Mouse (Mus musculus) heart, embryonic 11.5 days (tissue): ENCODE measurements around the gene Ccl6. TPM values are rescaled to one million over a fixed set of nuclear protein-coding genes. Genes with fewer than 3 reads are reported as not detected.

Source experiments
- ATAC-seq: fragments of 200-750 bp; cut with Nextera tagmentation; replicated peaks from 2 replicates; pipeline ENCODE4 v1.8.0; 2017; ENCODE audit warnings: moderate library complexity; ENCODE audit not compliant: insufficient number of reproducible peaks, low FRiP score, low TSS enrichment
- H3K27ac ChIP-seq: fragments of 300-500 bp; sonication (generic); 2 replicates; pipeline ENCODE4 v1.5.1; 2014; ENCODE audit warnings: mild to moderate bottlenecking, low read depth, low read length
- H3K27me3 ChIP-seq: fragments of 300-500 bp; sonication (generic); 2 replicates; pipeline ENCODE4 v1.6.1; 2014; ENCODE audit warnings: mild to moderate bottlenecking, low read length, mixed read lengths; ENCODE audit not compliant: control insufficient read depth, insufficient read depth
- H3K36me3 ChIP-seq: fragments of 300-500 bp; sonication (generic); 2 replicates; pipeline ENCODE4 v1.6.1; 2014; ENCODE audit warnings: mild to moderate bottlenecking, low read length, moderate library complexity, mixed read lengths; ENCODE audit not compliant: control insufficient read depth, insufficient read depth
- H3K4me1 ChIP-seq: fragments of 300-500 bp; sonication (generic); 2 replicates; pipeline ENCODE4 v1.6.1; 2014; ENCODE audit warnings: low read length; ENCODE audit not compliant: control insufficient read depth, insufficient read depth
- H3K4me2 ChIP-seq: fragments of 300-500 bp; sonication (generic); 2 replicates; pipeline ENCODE4 v1.6.1; 2014; ENCODE audit warnings: mild to moderate bottlenecking, moderate library complexity
- H3K4me3 ChIP-seq: fragments of 300-500 bp; sonication (generic); 2 replicates; pipeline ENCODE4 v1.5.1; 2014; ENCODE audit warnings: low read depth, low read length
- H3K9ac ChIP-seq: fragments of 300-500 bp; sonication (generic); 2 replicates; pipeline ENCODE4 v1.6.1; 2014; ENCODE audit warnings: mild to moderate bottlenecking, low read depth, low read length, moderate library complexity
- H3K9me3 ChIP-seq: fragments of 300-500 bp; sonication (generic); replicated peaks from 2 replicates; pipeline ENCODE4 v1.6.1; 2016; ENCODE audit warnings: low read length; ENCODE audit not compliant: control insufficient read depth
- WGBS: fragments of 180-500 bp; shearing (Covaris S2); extraction: QIAGEN DNeasy Blood & Tissue Kit; methylation state at CpG from one replicate; pipeline ENCODE4 v1.1.7; 2014; ENCODE audit not compliant: insufficient replicate concordance; 5-methylcytosine and 5-hydroxymethylcytosine counted together
- polyA plus RNA-seq: library from polyadenylated mRNA; unstranded; fragments of >200 nt; fragmentation: Nextera tagmentation; extraction: Ambion mirVana; gene quantifications from 2 replicates; pipeline ENCODE4 v1.2.1, GENCODE M21; 2014

The Ccl6 gene
- polyA plus RNA-seq = 0.65 and 0.97 TPM in 2 replicates

- Histone ChIP-seq H3K9me3 (no peaks in the 10 kb centered on the region), H3K27me3 (no peaks in the 10 kb centered on the region), H3K9ac (no peak within 1 kb of the TSS), H3K27ac (no peak within 1 kb of the TSS), H3K4me3 (no peak within 1 kb of the TSS), H3K36me3 (no peaks in the 10 kb centered on the region), H3K4me2 (no peak within 1 kb of the TSS), H3K4me1 (no peaks in the 10 kb centered on the region)
- WGBS = 49% methylated on average over 2 of the region's 2 CpGs
- ATAC-seq = no peak
These were observed at the start of gene Ccl6 for GRCm38 (mm10) chr11:83592853-83593252. Gene Ccl6 (minus strand): TSS chr11:83593087.

DNA sequence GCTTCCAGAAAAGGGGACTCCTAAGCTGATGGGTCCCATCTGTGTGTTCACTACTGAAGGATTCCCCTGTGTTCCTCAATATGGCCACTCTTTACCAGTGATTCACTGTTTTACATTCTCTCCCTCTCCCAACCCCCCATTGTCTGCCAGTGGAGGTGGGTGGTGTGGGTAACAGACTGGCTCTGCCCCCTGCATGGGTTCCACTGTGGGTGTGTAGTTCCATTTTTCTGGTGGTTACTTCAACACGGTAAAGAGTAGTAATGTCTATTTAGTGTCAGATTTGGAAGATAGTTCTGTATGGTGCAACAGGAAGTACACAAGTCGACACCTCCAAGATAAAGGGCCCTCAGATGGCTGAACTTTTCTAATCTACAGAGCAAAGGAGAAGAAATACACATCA is 48.3 kb upstream of the Ccl6 start:
- Histone ChIP-seq H3K9ac (no peak overlapping the region), H3K36me3 (no peaks in the 10 kb centered on the region), H3K4me3 (no peak overlapping the region), H3K27me3 (no peaks in the 10 kb centered on the region), H3K27ac (no peak overlapping the region), H3K4me2 (no peak overlapping the region), H3K9me3 (no peaks in the 10 kb centered on the region), H3K4me1 (no peaks in the 10 kb centered on the region)
- ATAC-seq = no peak
- WGBS = 62% methylated on average over 2 of the region's 2 CpGs

GRCm38 (mm10) chr11:83640141-83640540 is 47.3 kb upstream of the Ccl6 start:
- no peak overlapping the region for H3K4me3 ChIP-seq
- no peak for ATAC-seq
- H3K9me3 ChIP-seq = no peaks in the 10 kb centered on the region
- H3K9ac ChIP-seq = no peak overlapping the region
- no peaks in the 10 kb centered on the region for H3K27me3 ChIP-seq
- H3K4me2 ChIP-seq = no peak overlapping the region
- 68% methylated on average over 5 of the region's 5 CpGs for WGBS
- no peaks in the 10 kb centered on the region for H3K4me1 ChIP-seq
- no peaks in the 10 kb centered on the region for H3K36me3 ChIP-seq
- no peak overlapping the region for H3K27ac ChIP-seq

DNA sequence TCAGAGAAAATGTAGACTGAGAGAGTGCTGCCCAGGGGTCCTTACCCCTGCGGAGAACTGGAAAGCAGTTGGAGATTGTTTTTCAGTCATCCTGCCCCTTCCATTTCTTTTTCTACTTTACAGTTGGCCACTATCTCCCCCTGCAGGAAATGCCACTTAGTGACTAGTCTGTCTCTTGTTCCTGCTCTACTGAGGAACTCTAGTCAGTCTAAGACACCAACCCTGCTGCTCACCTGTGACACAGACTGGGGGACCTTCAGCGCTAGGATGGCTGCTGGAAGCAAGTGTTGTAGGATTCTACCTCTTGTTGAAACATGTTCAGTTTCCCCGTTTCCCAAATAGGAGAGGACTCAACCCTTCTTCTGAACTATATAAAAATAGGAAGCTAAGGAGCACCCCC is 46.6 kb upstream of the Ccl6 start:
- no peak overlapping the region for H3K9ac ChIP-seq
- H3K27me3 ChIP-seq = no peaks in the 10 kb centered on the region
- WGBS = 40% methylated on average over 3 of the region's 3 CpGs
- no peaks in the 10 kb centered on the region for H3K9me3 ChIP-seq
- H3K36me3 ChIP-seq = no peaks in the 10 kb centered on the region
- H3K27ac ChIP-seq = no peak overlapping the region
- no peak overlapping the region for H3K4me2 ChIP-seq
- ATAC-seq = no peak
- no peak overlapping the region for H3K4me3 ChIP-seq
- H3K4me1 ChIP-seq = no peaks in the 10 kb centered on the region

GRCm38 (mm10) chr11:83638934-83639333 is 46.0 kb upstream of the Ccl6 start:
- no peak overlapping the region for H3K4me3 ChIP-seq
- H3K9me3 ChIP-seq = no peaks in the 10 kb centered on the region
- H3K4me1 ChIP-seq = no peaks in the 10 kb centered on the region
- no peak overlapping the region for H3K4me2 ChIP-seq
- H3K36me3 ChIP-seq = no peaks in the 10 kb centered on the region
- H3K9ac ChIP-seq = no peak overlapping the region
- WGBS = 50% methylated on average over 2 of the region's 2 CpGs
- no peak overlapping the region for H3K27ac ChIP-seq
- ATAC-seq = no peak
- no peaks in the 10 kb centered on the region for H3K27me3 ChIP-seq

DNA sequence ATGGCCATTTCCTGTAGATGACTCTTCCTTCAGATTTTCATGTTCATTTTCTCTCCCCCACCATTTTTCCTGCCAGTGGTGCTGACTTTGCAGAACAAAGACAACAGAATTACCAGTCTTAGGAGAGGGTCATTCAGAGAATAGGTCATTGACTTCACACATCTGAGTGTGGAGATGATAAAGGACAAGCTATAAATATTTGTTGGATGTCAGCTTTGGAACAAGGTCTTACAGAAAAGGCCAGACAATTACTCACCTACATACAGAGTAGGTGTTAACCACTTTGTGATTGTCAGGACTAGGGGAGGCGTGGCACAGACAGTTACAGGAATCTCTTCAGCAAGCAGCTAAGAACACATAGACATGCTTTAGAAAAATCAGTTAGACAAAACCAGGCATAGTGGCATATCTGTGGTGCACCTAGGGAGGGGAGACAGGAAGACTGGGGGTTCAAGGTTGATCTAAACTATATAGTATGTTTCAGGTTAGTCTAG is 43.9 kb upstream of the Ccl6 start:
- no peak overlapping the region for H3K4me3 ChIP-seq
- ATAC-seq = no peak
- no peak overlapping the region for H3K4me2 ChIP-seq
- H3K27ac ChIP-seq = no peak overlapping the region
- H3K4me1 ChIP-seq = no peaks in the 10 kb centered on the region
- no peaks in the 10 kb centered on the region for H3K9me3 ChIP-seq
- no peaks in the 10 kb centered on the region for H3K27me3 ChIP-seq
- H3K9ac ChIP-seq = no peak overlapping the region
- H3K36me3 ChIP-seq = no peaks in the 10 kb centered on the region
- WGBS = 46% methylated on average over 1 of the region's 1 CpGs

DNA sequence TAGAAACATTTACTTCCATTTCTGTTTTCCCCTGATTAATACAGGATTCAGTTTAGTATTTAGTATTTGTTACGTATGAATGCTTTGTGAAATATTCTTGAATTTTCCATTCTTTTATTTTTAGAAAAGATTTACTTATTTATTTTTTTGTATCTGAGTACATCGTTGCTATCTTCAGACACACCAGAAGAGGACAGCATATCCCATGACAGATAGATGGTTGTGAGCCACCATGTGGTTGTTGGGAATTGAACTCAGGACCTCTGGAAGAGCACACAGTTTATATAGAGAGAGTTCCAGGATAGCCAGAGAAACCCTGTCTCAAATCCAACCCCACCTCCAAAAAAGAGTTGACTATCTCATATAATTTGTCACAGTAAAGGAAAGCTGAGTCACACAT is 42.0 kb upstream of the Ccl6 start:
- Histone ChIP-seq H3K4me3 (no peak overlapping the region), H3K9me3 (no peaks in the 10 kb centered on the region), H3K36me3 (no peaks in the 10 kb centered on the region), H3K27ac (no peak overlapping the region), H3K9ac (no peak overlapping the region), H3K4me1 (no peaks in the 10 kb centered on the region), H3K4me2 (no peak overlapping the region), H3K27me3 (no peaks in the 10 kb centered on the region)
- ATAC-seq = no peak
- WGBS = 80% methylated on average over 2 of the region's 2 CpGs

DNA sequence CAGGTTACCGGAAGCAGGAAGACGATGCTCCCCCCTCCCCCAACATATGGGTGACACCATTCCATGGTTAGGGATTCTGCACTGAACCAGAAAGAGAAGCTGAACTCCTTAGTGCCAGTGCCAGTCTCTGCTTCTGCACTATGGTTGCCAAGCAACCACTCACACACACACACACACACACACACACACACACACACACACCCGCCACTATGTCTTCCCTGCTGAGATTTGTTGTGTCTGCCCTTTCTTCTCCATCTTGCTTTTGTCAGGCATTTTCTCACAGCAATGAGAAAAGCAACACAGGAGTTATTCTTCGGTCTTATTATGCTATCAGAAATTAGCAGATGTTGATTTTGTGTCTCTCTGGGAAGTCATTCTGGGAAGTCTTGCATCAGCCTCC is 41.5 kb upstream of the Ccl6 start:
- H3K27me3 ChIP-seq = no peaks in the 10 kb centered on the region
- H3K9me3 ChIP-seq = no peaks in the 10 kb centered on the region
- H3K27ac ChIP-seq = no peak overlapping the region
- ATAC-seq = no peak
- WGBS = 54% methylated on average over 4 of the region's 4 CpGs
- no peaks in the 10 kb centered on the region for H3K4me1 ChIP-seq
- no peak overlapping the region for H3K9ac ChIP-seq
- H3K4me2 ChIP-seq = no peak overlapping the region
- no peaks in the 10 kb centered on the region for H3K36me3 ChIP-seq
- no peak overlapping the region for H3K4me3 ChIP-seq

DNA sequence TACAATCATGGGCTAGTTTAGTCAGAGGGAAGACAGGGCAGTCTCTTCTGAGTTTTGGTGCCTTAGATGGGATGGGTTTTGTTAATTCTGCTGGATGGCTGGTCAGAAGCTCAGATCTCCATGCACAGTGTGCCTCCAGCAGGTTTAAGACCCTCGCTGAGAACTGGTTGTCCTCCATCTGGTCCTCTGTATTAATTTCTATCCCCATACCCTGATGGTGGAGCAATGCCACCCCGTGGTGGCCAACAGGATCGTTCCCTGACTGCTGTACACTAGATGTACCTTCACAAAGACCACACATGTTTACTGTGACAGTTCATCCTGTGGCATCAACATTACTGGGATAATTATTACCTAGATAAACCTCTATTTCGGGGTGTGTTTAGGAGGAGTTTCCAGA is 39.9 kb upstream of the Ccl6 start:
- Histone ChIP-seq H3K27ac (no peak overlapping the region), H3K9me3 (no peaks in the 10 kb centered on the region), H3K27me3 (no peaks in the 10 kb centered on the region), H3K4me3 (no peak overlapping the region), H3K4me1 (no peaks in the 10 kb centered on the region), H3K9ac (no peak overlapping the region), H3K4me2 (no peak overlapping the region), H3K36me3 (no peaks in the 10 kb centered on the region)
- 59% methylated on average over 4 of the region's 4 CpGs for WGBS
- ATAC-seq = no peak
